Comparison of ENCODE assay signal across 9 mouse cellular contexts in genomic region chr9:56551376-56552186, GRCm38 (mm10).
DNase-seq lines count a peak whose midpoint lies in the region; ATAC-seq and TF ChIP-seq lines count a peak whose summit lies in the region.
"Had no signal": no experiment of that assay in that cellular context is flagged by ENCODE, and none has a peak within 500 bp of the region (broad histone marks: within the 10 kb centered on the region; RNA-seq: fewer than 3 reads in every experiment).

No protein-coding gene starts in this region.

- no peaks in the 10 kb centered on the region for H3K27me3 ChIP-seq in lung, postnatal 0 days (replicated peaks; ENCODE audit: insufficient read depth, low read length)
- H3K27me3 ChIP-seq in hindbrain, embryonic 12.5 days = no peaks in the 10 kb centered on the region
- H3K27me3 ChIP-seq in neural tube, embryonic 13.5 days = 0 out of 2 replicates have a peak, but pooled peaks cover 4% of the 10 kb centered on the region
- 0 out of 2 replicates have a peak, but pooled peaks cover 5% of the 10 kb centered on the region for H3K27me3 ChIP-seq in kidney, embryonic 14.5 days (ENCODE audit: control insufficient read depth, insufficient read depth, low read length)

- H3K27ac ChIP-seq in lung, postnatal 0 days (ENCODE audit: low read length) = no peak overlapping the region
- H3K27ac ChIP-seq in hindbrain, embryonic 12.5 days = no peak overlapping the region
- H3K27ac ChIP-seq in neural tube, embryonic 13.5 days (replicated peaks) = no peak overlapping the region
- no peak overlapping the region for H3K27ac ChIP-seq in kidney, embryonic 14.5 days (ENCODE audit: low read depth, low read length)

- WGBS in lung, postnatal 0 days = 70% methylated on average over 11 of the region's 11 CpGs
- 63% methylated on average over 11 of the region's 11 CpGs for WGBS in hindbrain, embryonic 12.5 days
- 67% methylated on average over 11 of the region's 11 CpGs for WGBS in neural tube, embryonic 13.5 days
- WGBS in kidney, embryonic 14.5 days = 68% methylated on average over 11 of the region's 11 CpGs

- H3K4me1 ChIP-seq in lung, postnatal 0 days (ENCODE audit: insufficient read depth, low read depth, low read length) = no peaks in the 10 kb centered on the region
- peaks cover 30% of the 10 kb centered on the region for H3K4me1 ChIP-seq in hindbrain, embryonic 12.5 days
- peaks cover 39% of the 10 kb centered on the region for H3K4me1 ChIP-seq in neural tube, embryonic 13.5 days (replicated peaks)
- H3K4me1 ChIP-seq in kidney, embryonic 14.5 days (ENCODE audit: control insufficient read depth, insufficient read depth, low read length) = peaks cover 6% of the 10 kb centered on the region

- TF ChIP-seq CTCF in lung, postnatal 0 days (IDR thresholded peaks at IDR 0.05) = no peak

- TF ChIP-seq EP300 in lung, postnatal 0 days (IDR thresholded peaks at IDR 0.05) = no peak

- no peaks in the 10 kb centered on the region for H3K36me3 ChIP-seq in lung, postnatal 0 days (ENCODE audit: insufficient read depth, low read length)
- no peaks in the 10 kb centered on the region for H3K36me3 ChIP-seq in hindbrain, embryonic 12.5 days
- H3K36me3 ChIP-seq in neural tube, embryonic 13.5 days = no peaks in the 10 kb centered on the region
- no peaks in the 10 kb centered on the region for H3K36me3 ChIP-seq in kidney, embryonic 14.5 days (ENCODE audit: control insufficient read depth, insufficient read depth, low read length)

- no peak overlapping the region for H3K4me3 ChIP-seq in lung, postnatal 0 days (ENCODE audit: low read depth, low read length)
- H3K4me3 ChIP-seq in hindbrain, embryonic 12.5 days = no peak overlapping the region
- H3K4me3 ChIP-seq in neural tube, embryonic 13.5 days = no peak overlapping the region
- no peak overlapping the region for H3K4me3 ChIP-seq in kidney, embryonic 14.5 days (ENCODE audit: low read length)

- no peaks in the 10 kb centered on the region for H3K9me3 ChIP-seq in lung, postnatal 0 days (ENCODE audit: low read length)
- H3K9me3 ChIP-seq in hindbrain, embryonic 12.5 days (replicated peaks) = no peaks in the 10 kb centered on the region
- H3K9me3 ChIP-seq in neural tube, embryonic 13.5 days = no peaks in the 10 kb centered on the region
- no peaks in the 10 kb centered on the region for H3K9me3 ChIP-seq in kidney, embryonic 14.5 days (ENCODE audit: control insufficient read depth, low read length)

- H3K4me2 ChIP-seq in lung, postnatal 0 days (replicated peaks; ENCODE audit: low read depth, low read length) = no peak overlapping the region
- H3K4me2 ChIP-seq in hindbrain, embryonic 12.5 days (replicated peaks) = no peak overlapping the region
- no peak overlapping the region for H3K4me2 ChIP-seq in neural tube, embryonic 13.5 days
- no peak overlapping the region for H3K4me2 ChIP-seq in kidney, embryonic 14.5 days (replicated peaks; ENCODE audit: low read depth, low read length)

- peak; percentile 11 to 50 for DNase-seq in adrenal gland, adult (ENCODE audit: inconsistent age in 2 of 2, low spot score in 1 of 2)
- DNase-seq in adrenal gland, postnatal 36 days = no peak
- DNase-seq in lung, postnatal 10 days = peak; percentile 37
- no peak for DNase-seq in lung, postnatal 0 days (ENCODE audit: low spot score)
- no peak for DNase-seq in lung, postnatal 14 days
- DNase-seq: thymus, postnatal 14 days had no signal

- no peak for ATAC-seq in lung, postnatal 0 days
- peak; percentile 38; the same call in 1 of the 2 replicates for ATAC-seq in hindbrain, embryonic 12.5 days (ENCODE audit: low FRiP score)
- ATAC-seq in neural tube, embryonic 13.5 days (ENCODE audit: low read depth) = peak; percentile 33; the same call in 1 of the 2 replicates
- no peak for ATAC-seq in kidney, embryonic 14.5 days (ENCODE audit: low FRiP score, low TSS enrichment)

- no peak overlapping the region for H3K9ac ChIP-seq in lung, postnatal 0 days (replicated peaks; ENCODE audit: low read depth)
- no peak overlapping the region for H3K9ac ChIP-seq in hindbrain, embryonic 12.5 days
- H3K9ac ChIP-seq in neural tube, embryonic 13.5 days = no peak overlapping the region
- no peak overlapping the region for H3K9ac ChIP-seq in kidney, embryonic 14.5 days (ENCODE audit: low read depth, low read length)

Comparison
In these comparisons a context has a peak if more than half of its experiments do, and no peak if none do; other contexts are left out.
1. DNase-seq: peak in adrenal gland, adult (2 of 2) and lung, postnatal 10 days (single experiment); none in adrenal gland, postnatal 36 days (0 of 2), lung, postnatal 0 days (single experiment) and lung, postnatal 14 days (single experiment).
2. ATAC-seq: peak in hindbrain, embryonic 12.5 days (single experiment) and neural tube, embryonic 13.5 days (single experiment); none in lung, postnatal 0 days (single experiment) and kidney, embryonic 14.5 days (single experiment).